Mouse (Mus musculus) bone marrow macrophage, adult 2 months (primary cell): ENCODE results near the gene Frmd4b. TPM values are rescaled to one million over a fixed set of nuclear protein-coding genes. Genes with fewer than 3 reads are reported as not detected.

Experiments used
- H3K27ac ChIP-seq: 2 replicates; pipeline ENCODE4 v1.5.1; 2012; ENCODE audit warnings: low read depth, low read length; ENCODE audit not compliant: insufficient read depth
- H3K4me1 ChIP-seq: 2 replicates; pipeline ENCODE4 v1.6.1; 2012; ENCODE audit warnings: low read length; ENCODE audit not compliant: control insufficient read depth, insufficient read depth
- H3K4me3 ChIP-seq: 2 replicates; pipeline ENCODE4 v1.5.1; 2012; ENCODE audit warnings: mild to moderate bottlenecking, low read length, moderate library complexity; ENCODE audit not compliant: insufficient read depth
- CTCF ChIP-seq: IDR thresholded peaks from 2 replicates; pipeline ENCODE4 v1.5.1; 2012; ENCODE audit warnings: low read depth, mild to moderate bottlenecking, low read length, moderate library complexity
- POLR2A ChIP-seq: IDR thresholded peaks from 2 replicates; pipeline ENCODE4 v1.6.1; 2012; ENCODE audit warnings: mild to moderate bottlenecking, low read depth, low read length, borderline replicate concordance
- polyA plus RNA-seq: library from polyadenylated mRNA; stranded (reverse); fragments of >200 nt; gene quantifications from 2 replicates; pipeline ENCODE4 v1.2.4, GENCODE M21; 2012; ENCODE audit not compliant: missing spikeins, insufficient read depth, insufficient read length

Gene Frmd4b
- polyA plus RNA-seq, 1 experiment: 115 TPM

GRCm38 (mm10) chr6:97355141-97355540, 262.2 kb downstream of the Frmd4b start:
- Histone ChIP-seq H3K4me3 (no peak overlapping the region), H3K27ac (no peak overlapping the region), H3K4me1 (no peaks in the 10 kb centered on the region)
- no peak for TF ChIP-seq CTCF
- no peak for TF ChIP-seq POLR2A

GRCm38 (mm10) chr6:97353933-97354332, 263.4 kb downstream of the Frmd4b start:
- H3K4me1 ChIP-seq: no peaks in the 10 kb centered on the region
- no peak overlapping the region for H3K27ac ChIP-seq
- TF ChIP-seq CTCF (no peak), POLR2A (no peak)
- no peak overlapping the region for H3K4me3 ChIP-seq

- no peaks in the 10 kb centered on the region for H3K4me1 ChIP-seq
- no peak overlapping the region for H3K27ac ChIP-seq
- no peak overlapping the region for H3K4me3 ChIP-seq
- TF ChIP-seq CTCF (no peak), POLR2A (no peak)
Observed at GRCm38 (mm10) chr6:97353371-97353770, 264.0 kb downstream of the Frmd4b start.

- no peak overlapping the region for H3K4me3 ChIP-seq
- TF ChIP-seq CTCF (no peak), POLR2A (no peak)
- H3K27ac ChIP-seq: no peak overlapping the region
- no peaks in the 10 kb centered on the region for H3K4me1 ChIP-seq
Observed at GRCm38 (mm10) chr6:97352505-97353154, 264.7 kb downstream of the Frmd4b start.

GRCm38 (mm10) chr6:97349355-97350138, 267.8 kb downstream of the Frmd4b start:
- H3K4me3 ChIP-seq: no peak overlapping the region
- H3K27ac ChIP-seq: no peak overlapping the region
- H3K4me1 ChIP-seq: no peaks in the 10 kb centered on the region
- no peak for TF ChIP-seq POLR2A
- TF ChIP-seq CTCF: no peak

- H3K27ac ChIP-seq: no peak overlapping the region
- H3K4me1 ChIP-seq: no peaks in the 10 kb centered on the region
- no peak overlapping the region for H3K4me3 ChIP-seq
- no peak for TF ChIP-seq CTCF
- no peak for TF ChIP-seq POLR2A
Observed at GRCm38 (mm10) chr6:97346932-97347331, 270.4 kb downstream of the Frmd4b start.

GRCm38 (mm10) chr6:97346527-97346926, 270.8 kb downstream of the Frmd4b start:
- TF ChIP-seq CTCF (no peak), POLR2A (no peak)
- no peaks in the 10 kb centered on the region for H3K4me1 ChIP-seq
- H3K4me3 ChIP-seq: no peak overlapping the region
- H3K27ac ChIP-seq: no peak overlapping the region

- H3K27ac ChIP-seq: no peak overlapping the region
- TF ChIP-seq CTCF (no peak), POLR2A (no peak)
- H3K4me3 ChIP-seq: no peak overlapping the region
- H3K4me1 ChIP-seq: no peaks in the 10 kb centered on the region
Observed at GRCm38 (mm10) chr6:97345921-97346320, 271.4 kb downstream of the Frmd4b start.

GRCm38 (mm10) chr6:97342185-97342584, 275.2 kb downstream of the Frmd4b start:
- TF ChIP-seq CTCF: no peak
- no peak for TF ChIP-seq POLR2A
- Histone ChIP-seq H3K27ac (no peak overlapping the region), H3K4me1 (no peaks in the 10 kb centered on the region), H3K4me3 (no peak overlapping the region)

- no peak overlapping the region for H3K27ac ChIP-seq
- H3K4me1 ChIP-seq: no peaks in the 10 kb centered on the region
- TF ChIP-seq CTCF (no peak), POLR2A (no peak)
- no peak overlapping the region for H3K4me3 ChIP-seq
Observed at GRCm38 (mm10) chr6:97341628-97342027, 275.7 kb downstream of the Frmd4b start.

- TF ChIP-seq CTCF: no peak
- TF ChIP-seq POLR2A: no peak
- no peaks in the 10 kb centered on the region for H3K4me1 ChIP-seq
Observed at GRCm38 (mm10) chr6:97341148-97341547, 276.2 kb downstream of the Frmd4b start.

More at GRCm38 (mm10) chr6:97341148-97341547, 276.2 kb downstream of the Frmd4b start:
- Histone ChIP-seq H3K4me3 (no peak overlapping the region), H3K27ac (no peak overlapping the region)
